Mouse (Mus musculus): ENCODE data around the gene Btf3. TPM values are rescaled to one million over a fixed set of nuclear protein-coding genes. Genes with fewer than 3 reads are reported as not detected.

The Btf3 gene
- total RNA-seq, 2 experiments from 2014 or later, result 196 to 221 TPM

DNA sequence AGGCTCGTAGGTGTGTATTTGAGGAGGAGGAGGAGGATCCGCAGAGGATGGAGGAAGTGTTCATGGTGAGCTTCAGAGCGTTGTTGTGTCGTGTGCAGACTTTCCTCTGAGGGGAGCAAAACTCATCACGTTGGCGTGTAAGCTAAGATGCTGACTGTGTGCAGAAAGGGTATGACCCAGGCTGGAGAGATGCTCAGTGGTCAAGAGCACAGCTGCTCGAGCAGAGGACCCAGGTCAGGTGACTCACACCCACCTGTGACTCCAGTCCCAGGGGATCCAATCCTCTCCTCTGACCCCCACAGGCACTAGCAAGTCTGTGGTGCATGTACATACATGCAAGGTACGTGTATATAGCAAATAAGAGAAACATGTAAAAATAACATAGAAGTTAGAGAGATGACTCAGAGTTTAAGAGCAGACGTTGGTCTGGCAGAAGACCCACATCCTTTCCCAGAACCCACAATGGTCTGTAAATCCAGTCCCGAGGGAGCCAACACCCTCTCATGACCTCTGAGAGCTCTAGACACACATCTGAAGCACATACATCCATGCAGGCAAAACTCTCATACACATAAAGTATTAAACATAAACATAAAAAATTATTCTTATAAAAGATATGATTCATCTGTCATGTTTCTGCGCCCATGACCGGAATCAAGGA lies 35.7 kb downstream of the Btf3 start:
- DNase-seq (ENCODE audit: extremely low spot score in 1 of 2, low spot score in 1 of 2), result no peak

DNA sequence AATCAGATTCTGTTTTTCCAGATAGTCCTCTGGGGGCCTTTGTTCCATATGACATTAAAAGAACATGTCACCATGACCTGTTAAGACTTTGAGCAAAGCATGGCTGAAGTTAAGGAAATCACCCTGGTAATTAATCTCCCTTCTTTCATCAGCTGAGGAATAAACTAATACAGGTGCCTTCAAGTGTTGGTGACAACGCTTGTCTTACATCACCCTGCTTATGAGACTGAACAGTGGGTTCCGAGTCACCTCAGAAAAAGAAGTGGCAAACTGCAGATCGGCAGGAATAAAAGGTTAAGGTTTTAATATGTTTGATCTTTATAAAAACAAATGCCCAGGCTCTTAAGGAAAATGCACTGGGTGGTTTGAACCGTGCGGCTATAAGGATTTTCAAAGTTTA lies 37.1 kb downstream of the Btf3 start, which contains the start of gene Gm21976:
Gene Gm21976, plus strand, starts transcription at position 202 of the 400 bp plus-strand sequence.
- no peak for DNase-seq (ENCODE audit: extremely low spot score in 1 of 2, low spot score in 1 of 2)

DNA sequence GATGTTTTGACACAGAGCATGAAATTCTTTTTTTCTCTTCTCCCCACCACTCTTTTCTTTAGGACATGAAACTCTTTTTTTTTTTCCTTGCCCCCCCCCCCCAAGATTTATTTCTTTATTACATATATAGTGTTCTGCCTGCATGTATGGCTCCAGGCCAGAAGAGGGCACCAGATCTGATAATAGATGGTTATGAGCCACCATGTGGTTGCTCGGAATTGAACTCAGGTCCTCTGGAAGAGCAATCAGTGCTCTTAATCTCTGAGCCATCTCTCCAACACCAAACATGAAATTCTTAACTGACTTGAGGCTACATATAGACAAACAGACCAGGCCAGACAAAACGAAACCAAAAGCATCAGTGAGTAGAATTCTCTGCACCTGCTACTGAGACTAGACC lies 39.3 kb downstream of the Btf3 start:
- DNase-seq (ENCODE audit: extremely low spot score in 1 of 2, low spot score in 1 of 2), result no peak

DNA sequence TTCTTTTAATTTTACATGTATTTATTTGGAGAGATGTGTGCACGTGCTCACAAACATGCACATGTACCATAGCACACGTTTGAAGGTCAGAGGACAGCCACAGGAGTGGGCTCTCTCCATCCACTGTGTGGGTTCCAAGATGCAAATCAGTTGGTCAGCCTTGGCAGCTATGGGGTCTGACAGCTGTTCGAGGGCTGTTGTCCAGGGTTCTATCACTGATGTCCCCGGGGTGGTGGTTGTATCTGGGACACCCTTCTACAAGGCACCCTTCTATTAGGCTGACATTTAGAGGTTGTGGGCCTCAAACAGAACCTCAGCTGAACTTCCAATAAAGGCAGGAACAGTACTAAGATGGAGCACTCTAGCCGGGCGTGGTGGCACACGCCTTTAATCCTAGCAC lies 40.6 kb downstream of the Btf3 start:
- no peak for DNase-seq (ENCODE audit: extremely low spot score in 1 of 2, low spot score in 1 of 2)

DNA sequence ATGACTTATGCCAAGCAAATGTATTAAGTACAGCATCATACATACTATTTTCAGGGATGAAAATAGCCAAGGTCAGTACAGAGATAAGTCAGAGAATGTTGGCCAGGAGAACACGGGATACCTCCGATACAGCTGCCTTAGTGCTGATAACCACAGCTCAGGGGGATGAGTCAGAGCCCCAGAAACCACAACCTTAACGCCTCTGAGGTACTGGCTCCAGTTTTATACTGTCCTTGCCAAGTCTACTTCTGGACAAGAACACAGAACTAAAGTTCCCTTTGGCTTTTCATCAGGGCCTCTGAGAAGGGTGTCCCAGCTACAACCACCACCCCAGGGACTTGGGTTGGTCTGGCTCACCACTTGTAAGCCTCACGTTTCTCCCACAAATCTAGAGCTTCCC lies 41.2 kb downstream of the Btf3 start:
- DNase-seq (ENCODE audit: extremely low spot score in 1 of 2, low spot score in 1 of 2), result no peak

DNA sequence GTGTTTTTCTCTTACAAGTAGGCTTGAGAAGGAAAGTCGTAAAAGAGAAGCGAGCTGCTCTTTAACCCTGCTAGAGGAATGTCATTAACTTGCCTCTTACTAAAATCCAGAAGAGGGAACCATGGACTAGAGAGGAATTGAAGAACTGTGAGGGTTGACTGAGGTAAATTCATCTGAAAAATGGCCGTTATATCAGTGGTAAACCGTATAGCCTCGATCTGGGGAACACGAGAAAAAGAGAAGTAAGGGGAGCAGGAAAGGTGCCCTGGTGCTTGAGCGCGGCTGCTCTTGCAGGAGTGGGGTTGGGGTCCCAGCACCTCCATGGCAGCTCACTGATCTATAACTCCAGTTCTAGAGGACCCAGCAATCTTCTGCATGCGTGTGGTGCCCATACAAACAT lies 42.8 kb downstream of the Btf3 start:
- no peak for DNase-seq (ENCODE audit: extremely low spot score in 1 of 2, low spot score in 1 of 2)

DNA sequence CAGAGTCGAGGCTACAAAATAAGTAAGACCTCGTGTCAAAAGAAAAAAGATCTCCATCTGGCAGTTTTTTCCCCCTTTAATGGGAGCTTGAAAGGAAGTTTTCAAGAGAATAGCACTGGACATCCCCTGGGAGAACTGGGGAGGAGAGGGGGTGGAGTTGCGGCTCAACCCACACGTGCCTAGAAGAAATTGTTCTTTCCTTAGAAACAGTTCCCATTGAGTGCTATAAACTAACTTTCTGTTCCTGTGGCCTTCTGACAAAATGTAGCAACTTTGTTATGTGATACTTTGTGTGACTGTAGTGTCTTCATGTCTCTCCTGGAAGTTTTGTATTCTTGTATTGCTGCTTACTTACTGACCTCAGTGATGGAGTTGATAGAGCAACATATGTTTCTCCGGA lies 52.7 kb downstream of the Btf3 start:
- no peak for DNase-seq (ENCODE audit: extremely low spot score in 1 of 2, low spot score in 1 of 2)

DNA sequence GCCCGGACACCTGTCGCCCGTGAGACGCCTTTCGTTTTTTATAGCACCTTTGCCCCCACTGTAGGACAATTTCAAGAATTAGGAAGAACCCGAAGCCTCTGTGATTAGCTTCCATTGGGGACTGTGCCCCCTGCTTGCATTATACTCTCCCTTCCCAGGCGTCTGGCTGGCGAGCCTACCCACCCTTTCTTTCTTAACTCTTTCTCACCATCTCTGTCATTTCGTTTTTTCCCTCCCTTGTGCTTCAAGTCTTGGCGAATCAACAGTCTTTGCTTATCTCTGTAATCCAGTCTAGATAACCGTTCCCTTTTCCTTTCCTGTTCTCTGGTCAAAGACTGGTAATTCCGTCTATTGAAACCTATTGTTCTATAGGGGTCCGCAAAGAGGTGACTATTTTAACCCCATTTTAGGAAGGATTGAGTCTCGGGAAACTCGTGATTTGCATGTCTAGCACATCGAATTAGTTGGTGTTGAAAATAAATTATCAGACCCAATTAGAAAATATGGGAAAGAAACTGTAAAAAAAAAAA lies 53.3 kb downstream of the Btf3 start:
- no peak for DNase-seq (ENCODE audit: extremely low spot score in 1 of 2, low spot score in 1 of 2)

DNA sequence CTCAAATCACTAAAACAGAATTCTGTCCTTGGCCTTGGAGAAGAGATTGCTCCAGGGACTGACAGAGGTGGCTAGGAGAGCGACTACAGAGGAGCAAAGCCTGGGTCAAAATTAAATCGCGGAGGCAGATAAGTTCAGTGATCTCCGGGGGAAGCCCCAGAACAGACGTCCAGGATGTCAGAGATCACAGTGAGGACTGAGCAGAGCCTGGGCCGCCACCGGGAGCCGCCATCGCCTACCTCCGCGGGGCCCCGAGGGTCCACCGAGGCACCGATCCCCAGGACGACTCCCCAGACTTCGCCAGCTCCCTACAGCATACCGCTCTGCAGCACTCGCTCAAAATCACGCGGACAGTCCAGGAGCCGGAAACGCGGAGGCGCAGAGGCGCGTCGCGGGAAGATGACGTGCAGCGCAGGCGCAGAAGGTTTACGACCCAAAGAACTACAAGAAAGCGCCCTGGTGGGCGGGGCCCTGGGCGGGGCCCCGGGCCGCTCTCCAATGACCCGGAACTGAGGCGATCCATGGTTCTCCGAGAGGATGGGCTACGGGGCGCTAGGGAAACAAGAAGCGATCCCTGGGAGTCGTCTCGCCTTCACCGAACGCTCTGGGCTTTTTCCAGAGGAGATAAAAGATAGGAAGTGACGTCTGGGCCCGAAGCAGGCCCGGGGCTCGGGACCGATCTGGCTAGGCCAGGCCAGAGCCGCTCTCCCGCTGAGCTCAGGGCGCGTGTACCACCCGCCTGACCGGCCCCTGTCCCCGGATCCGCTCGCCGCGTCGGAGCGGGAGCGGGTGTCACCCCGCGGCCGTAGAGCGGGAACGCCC lies 54.0 kb downstream of the Btf3 start, which contains the start of the genes Utp15 and Ankra2:
Gene Utp15, minus strand, starts transcription at position 406 of the 822 bp plus-strand sequence.
Gene Ankra2, plus strand, starts transcription at position 439 of the 822 bp plus-strand sequence.
- DNase-seq (ENCODE audit: extremely low spot score in 1 of 2, low spot score in 1 of 2), result peak; percentile 97 to 99

Other genes starting within 250 kb of the Btf3 start
- gene Arhgef28, start 110.6 kb downstream of the Btf3 start, total RNA-seq (2021), result 10 to 100 TPM; 90.3 to 90.9 TPM
- 10 to 100 TPM; 17.2 to 23.0 TPM for gene Utp15, start 54.0 kb downstream of the Btf3 start, total RNA-seq (2021)
- 10 to 100 TPM; 49.8 to 51.0 TPM for gene Ankra2, start 53.9 kb downstream of the Btf3 start, total RNA-seq (2021)
- not detected for gene Gm21976, start 37.1 kb downstream of the Btf3 start, total RNA-seq (2021)
- gene Foxd1, start 37.2 kb upstream of the Btf3 start, total RNA-seq (2021), result 1 to 10 TPM in 1 of 2 experiments, under 1 TPM in 1; 0.71 to 1.0 TPM
- not detected for gene Gm10320, start 175.0 kb upstream of the Btf3 start, total RNA-seq (2021)